Mouse (Mus musculus) limb, embryonic 14.5 days (tissue): ENCODE results near the gene Pigr. TPM values are rescaled to one million over a fixed set of nuclear protein-coding genes. Genes with fewer than 3 reads are reported as not detected.
A peak's percentile ranks its signal among the peaks of the same experiment; 100 is the strongest.

Source experiments
- ATAC-seq: fragments of 200-750 bp; cut with Nextera tagmentation; 2 replicates; pipeline ENCODE4 v1.8.0; 2017; ENCODE audit warnings: low read depth, moderate number of reproducible peaks, moderate TSS enrichment; ENCODE audit not compliant: low FRiP score
- DNase-seq: peaks from one replicate; pipeline ENCODE4 v3.0.0-alpha.2; 2015; ENCODE audit warnings: low spot score
- H3K27ac ChIP-seq: fragments of 300-500 bp; sonication (generic); replicated peaks from 2 replicates; pipeline ENCODE4 v1.5.1; 2014; ENCODE audit warnings: low read depth, mild to moderate bottlenecking, low read length, moderate library complexity, mixed read lengths
- H3K27me3 ChIP-seq: fragments of 300-500 bp; sonication (generic); 2 replicates; pipeline ENCODE4 v1.6.1; 2014; ENCODE audit warnings: low read length, mixed read lengths; ENCODE audit not compliant: control insufficient read depth, insufficient read depth
- H3K36me3 ChIP-seq: fragments of 300-500 bp; sonication (generic); 2 replicates; pipeline ENCODE4 v1.6.1; 2014; ENCODE audit warnings: mild to moderate bottlenecking, low read length, moderate library complexity, mixed read lengths; ENCODE audit not compliant: control insufficient read depth, insufficient read depth
- H3K4me1 ChIP-seq: fragments of 300-500 bp; sonication (generic); 2 replicates; pipeline ENCODE4 v1.6.1; 2014; ENCODE audit warnings: antibody characterized with exemption, low read length, mixed read lengths; ENCODE audit not compliant: control insufficient read depth, insufficient read depth
- H3K4me2 ChIP-seq: fragments of 300-500 bp; sonication (generic); replicated peaks from 2 replicates; pipeline ENCODE4 v1.6.1; 2014; ENCODE audit warnings: low read depth, mild to moderate bottlenecking, low read length, moderate library complexity; ENCODE audit not compliant: severe bottlenecking
- H3K4me3 ChIP-seq: fragments of 300-500 bp; sonication (generic); replicated peaks from 2 replicates; pipeline ENCODE4 v1.5.1; 2014; ENCODE audit warnings: low read length
- H3K9ac ChIP-seq: fragments of 300-500 bp; sonication (generic); 2 replicates; pipeline ENCODE4 v1.6.1; 2014; ENCODE audit warnings: mild to moderate bottlenecking, low read depth, low read length, moderate library complexity; ENCODE audit not compliant: severe bottlenecking
- H3K9me3 ChIP-seq: fragments of 300-500 bp; sonication (generic); 2 replicates; pipeline ENCODE4 v1.6.1; 2016; ENCODE audit warnings: low read length; ENCODE audit not compliant: control insufficient read depth
- POLR2A ChIP-seq: fragments of 200-500 bp; IDR thresholded peaks from 2 replicates; pipeline ENCODE4 v1.8.0; 2012; ENCODE audit warnings: inconsistent platforms, mild to moderate bottlenecking, moderate library complexity, borderline replicate concordance; ENCODE audit not compliant: insufficient read depth, insufficient read length; ENCODE audit errors: extremely low read depth
- WGBS: fragments of 180-500 bp; shearing (Covaris S2); extraction: QIAGEN DNeasy Blood & Tissue Kit; methylation state at CpG from one replicate; pipeline ENCODE4 v1.1.7; 2014; 5-methylcytosine and 5-hydroxymethylcytosine counted together
- polyA plus RNA-seq, 2 experiments: library from polyadenylated mRNA; depleted of rRNA in 1 of 2; stranded (reverse) in 1 of 2; unstranded in 1 of 2; fragments of >200 nt; fragmentation: Nextera tagmentation in 1 of 2; extraction: Ambion mirVana in 1 of 2; gene quantifications; 2 replicates each; pipeline versions ENCODE4 v1.2.1 to v1.2.3; 2012 to 2014

Gene Pigr
- polyA plus RNA-seq, 2 experiments = 0.15 TPM; not detected in 1

- no peaks in the 10 kb centered on the region for H3K36me3 ChIP-seq
Measured at GRCm38 (mm10) chr1:130864238-130864637, 37.8 kb downstream of the Pigr start.

GRCm38 (mm10) chr1:130864741-130865140, 38.3 kb downstream of the Pigr start:
- 83% methylated on average over 5 of the region's 5 CpGs for WGBS
- no peaks in the 10 kb centered on the region for H3K27me3 ChIP-seq
- no peak overlapping the region for H3K27ac ChIP-seq
- H3K4me1 ChIP-seq = no peaks in the 10 kb centered on the region
- no peak overlapping the region for H3K9ac ChIP-seq
- H3K4me2 ChIP-seq = no peak overlapping the region
- H3K9me3 ChIP-seq = no peaks in the 10 kb centered on the region
- ATAC-seq = no peak
- no peak for DNase-seq
- H3K4me3 ChIP-seq = no peak overlapping the region
- H3K36me3 ChIP-seq = no peaks in the 10 kb centered on the region
- TF ChIP-seq POLR2A = no peak

More at GRCm38 (mm10) chr1:130864238-130864637, 37.8 kb downstream of the Pigr start:
- no peak overlapping the region for H3K4me2 ChIP-seq
- H3K27ac ChIP-seq = no peak overlapping the region
- no peak for TF ChIP-seq POLR2A
- H3K9ac ChIP-seq = no peak overlapping the region
- no peak overlapping the region for H3K4me3 ChIP-seq
- no peaks in the 10 kb centered on the region for H3K27me3 ChIP-seq
- no peaks in the 10 kb centered on the region for H3K9me3 ChIP-seq
- WGBS = 87% methylated on average over 4 of the region's 4 CpGs
- ATAC-seq (no peak), DNase-seq (no peak)
- no peaks in the 10 kb centered on the region for H3K4me1 ChIP-seq

- DNase-seq (no peak), ATAC-seq (no peak)
- Histone ChIP-seq H3K27me3 (no peaks in the 10 kb centered on the region), H3K4me2 (no peak within 1 kb of the TSS), H3K27ac (no peak within 1 kb of the TSS), H3K9ac (no peak within 1 kb of the TSS), H3K9me3 (no peaks in the 10 kb centered on the region), H3K4me1 (no peaks in the 10 kb centered on the region), H3K4me3 (no peak within 1 kb of the TSS), H3K36me3 (no peaks in the 10 kb centered on the region)
- WGBS = 85% methylated on average over 7 of the region's 7 CpGs
- TF ChIP-seq POLR2A = no peak
Measured at GRCm38 (mm10) chr1:130865541-130866221, 39.2 kb downstream of the Pigr start, which contains the start of gene Fcmr. Gene Fcmr (plus strand): TSS chr1:130865669.

- H3K27me3 ChIP-seq = peaks cover 8% of the 10 kb centered on the region
- DNase-seq (no peak), ATAC-seq (no peak)
- WGBS = 84% methylated on average over 2 of the region's 2 CpGs
- H3K4me3 ChIP-seq = no peak overlapping the region
- no peak overlapping the region for H3K4me2 ChIP-seq
- no peak overlapping the region for H3K27ac ChIP-seq
- no peaks in the 10 kb centered on the region for H3K9me3 ChIP-seq
- no peak overlapping the region for H3K9ac ChIP-seq
- H3K36me3 ChIP-seq = no peaks in the 10 kb centered on the region
- TF ChIP-seq POLR2A = no peak
- 0 out of 2 replicates have a peak, but pooled peaks cover under 1% of the 10 kb centered on the region for H3K4me1 ChIP-seq
Measured at GRCm38 (mm10) chr1:130872912-130873311, 46.4 kb downstream of the Pigr start.

- Histone ChIP-seq H3K9ac (no peak overlapping the region), H3K4me3 (no peak overlapping the region), H3K4me2 (no peak overlapping the region), H3K27ac (no peak overlapping the region), H3K9me3 (no peaks in the 10 kb centered on the region), H3K4me1 (0 out of 2 replicates have a peak, but pooled peaks cover 6% of the 10 kb centered on the region), H3K27me3 (peaks cover 21% of the 10 kb centered on the region), H3K36me3 (no peaks in the 10 kb centered on the region)
- DNase-seq = peak; percentile 61
- no peak for TF ChIP-seq POLR2A
- ATAC-seq = peak; percentile 72
- 32% methylated on average over 3 of the region's 3 CpGs for WGBS
Measured at GRCm38 (mm10) chr1:130875139-130875538, 48.7 kb downstream of the Pigr start.
